In genomic region chr1:119219817-119220216, GRCm38 (mm10) we compare ENCODE assay signal across 16 mouse cellular contexts.
A peak's percentile ranks its signal among the peaks of the same experiment; 100 is the strongest.
DNase-seq lines count a peak whose midpoint lies in the region; ATAC-seq and TF ChIP-seq lines count a peak whose summit lies in the region.
"Had no signal": no experiment of that assay in that cellular context is flagged by ENCODE, and none has a peak within 500 bp of the region (broad histone marks: within the 10 kb centered on the region; RNA-seq: fewer than 3 reads in every experiment).

No protein-coding gene starts in this region.

- H3K4me1 ChIP-seq in kidney, embryonic 15.5 days, result no peaks in the 10 kb centered on the region
- no peaks in the 10 kb centered on the region for H3K4me1 ChIP-seq in kidney, postnatal 0 days (replicated peaks; ENCODE audit: insufficient read depth, low read length)
- H3K4me1 ChIP-seq: midbrain, embryonic 15.5 days; neural tube, embryonic 13.5 days had no signal

- H3K4me3 ChIP-seq in kidney, embryonic 15.5 days (replicated peaks), result no peak overlapping the region
- no peak overlapping the region for H3K4me3 ChIP-seq in kidney, postnatal 0 days (replicated peaks; ENCODE audit: low read depth, low read length)
- H3K4me3 ChIP-seq: limb, embryonic 10.5 days; midbrain, embryonic 15.5 days; neural tube, embryonic 13.5 days had no signal

- no peaks in the 10 kb centered on the region for H3K36me3 ChIP-seq in kidney, embryonic 15.5 days
- no peaks in the 10 kb centered on the region for H3K36me3 ChIP-seq in kidney, postnatal 0 days (ENCODE audit: insufficient read depth, low read length)
- H3K36me3 ChIP-seq: limb, embryonic 10.5 days; midbrain, embryonic 15.5 days; neural tube, embryonic 13.5 days had no signal

- DNase-seq in kidney, adult 11 months, result peak; percentile 76
- DNase-seq in adrenal gland, postnatal 36 days, result peak; percentile 60 to 69
- DNase-seq in kidney, postnatal 0 days (ENCODE audit: low spot score), result peak; percentile 38
- peak; percentile 24 for DNase-seq in lung, postnatal 14 days
- no peak for DNase-seq in layer of hippocampus, postnatal 36 days
- no peak for DNase-seq in layer of hippocampus, postnatal 14 days (ENCODE audit: low spot score in 2 of 2)
- DNase-seq: retina, postnatal 1 day had no signal

- 0 out of 2 replicates have a peak, but pooled peaks cover 6% of the 10 kb centered on the region for H3K27me3 ChIP-seq in kidney, embryonic 15.5 days
- H3K27me3 ChIP-seq in kidney, postnatal 0 days (ENCODE audit: insufficient read depth, low read length), result no peaks in the 10 kb centered on the region
- H3K27me3 ChIP-seq: midbrain, embryonic 15.5 days; neural tube, embryonic 13.5 days had no signal

- no peak for TF ChIP-seq CTCF in kidney, postnatal 0 days (IDR thresholded peaks at IDR 0.05; ENCODE audit: low read depth)

- no peak overlapping the region for H3K4me2 ChIP-seq in kidney, embryonic 15.5 days
- H3K4me2 ChIP-seq in kidney, postnatal 0 days (ENCODE audit: low read length), result no peak overlapping the region
- H3K4me2 ChIP-seq: midbrain, embryonic 15.5 days; neural tube, embryonic 13.5 days had no signal

- H3K27ac ChIP-seq in kidney, embryonic 15.5 days, result no peak overlapping the region
- no peak overlapping the region for H3K27ac ChIP-seq in kidney, postnatal 0 days
- H3K27ac ChIP-seq: limb, embryonic 10.5 days; macrophage; midbrain, embryonic 15.5 days; neural tube, embryonic 13.5 days; stomach, postnatal 0 days had no signal

- 77% methylated on average over 10 of the region's 10 CpGs for WGBS in kidney, embryonic 15.5 days
- WGBS in kidney, postnatal 0 days, result 66% methylated on average over 10 of the region's 10 CpGs

- H3K9me3 ChIP-seq in kidney, embryonic 15.5 days (replicated peaks), result no peaks in the 10 kb centered on the region
- H3K9me3 ChIP-seq in kidney, postnatal 0 days (replicated peaks; ENCODE audit: low read length), result no peaks in the 10 kb centered on the region
- H3K9me3 ChIP-seq: limb, embryonic 10.5 days; midbrain, embryonic 15.5 days; neural tube, embryonic 13.5 days had no signal

- ATAC-seq in kidney, embryonic 15.5 days (replicated peaks; ENCODE audit: low FRiP score), result no peak
- peak; percentile 52 for ATAC-seq in kidney, postnatal 0 days (replicated peaks; ENCODE audit: low FRiP score, low read depth)
- no peak for ATAC-seq in inflammation-experienced regulatory T-cells, adult 6 months
- ATAC-seq: activated CD4-positive, CD25-positive, alpha-beta regulatory T cell, adult 4 months; hindbrain, embryonic 16.5 days; midbrain, embryonic 15.5 days had no signal

- H3K9ac ChIP-seq in kidney, embryonic 15.5 days, result no peak overlapping the region
- H3K9ac ChIP-seq in kidney, postnatal 0 days (ENCODE audit: low read depth, low read length), result no peak overlapping the region
- H3K9ac ChIP-seq: midbrain, embryonic 15.5 days; neural tube, embryonic 13.5 days had no signal

Comparison
In these comparisons a context has a peak if more than half of its experiments do, and no peak if none do; other contexts are left out.
1. DNase-seq: peak in kidney, adult 11 months (single experiment), adrenal gland, postnatal 36 days (2 of 2), kidney, postnatal 0 days (single experiment) and lung, postnatal 14 days (single experiment); none in layer of hippocampus, postnatal 36 days (0 of 2) and layer of hippocampus, postnatal 14 days (0 of 2).